ENCODE assay signal across 8 mouse cellular contexts in genomic region chr4:43040881-43041547, GRCm38 (mm10). TPM values are rescaled to one million over a fixed set of nuclear protein-coding genes. Genes with fewer than 3 reads are reported as not detected.
A peak's percentile ranks its signal among the peaks of the same experiment; 100 is the strongest.
DNase-seq lines count a peak whose midpoint lies in the region; ATAC-seq and TF ChIP-seq lines count a peak whose summit lies in the region.

No protein-coding gene starts in this region.

- no peaks in the 10 kb centered on the region for H3K9me3 ChIP-seq in lung, postnatal 0 days (ENCODE audit: low read length)
- H3K9me3 ChIP-seq in embryonic facial prominence, embryonic 15.5 days (replicated peaks) = no peaks in the 10 kb centered on the region
- H3K9me3 ChIP-seq in limb, embryonic 10.5 days (replicated peaks) = no peaks in the 10 kb centered on the region

- DNase-seq in lung, postnatal 0 days (ENCODE audit: low spot score) = no peak
- no peak for DNase-seq in lung, postnatal 36 days
- no peak for DNase-seq in limb, embryonic 10.5 days (ENCODE audit: low spot score)
- DNase-seq in splenic B cell, adult 2 months (ENCODE audit: low read depth, low spot score) = peak; percentile 11
- DNase-seq in thymus, postnatal 36 days = no peak
- DNase-seq in cerebellum, adult 9-10 months = no peak

- peaks cover 19% of the 10 kb centered on the region for H3K4me1 ChIP-seq in lung, postnatal 0 days (ENCODE audit: insufficient read depth, low read depth, low read length)
- H3K4me1 ChIP-seq in embryonic facial prominence, embryonic 15.5 days = peaks cover 32% of the 10 kb centered on the region
- H3K4me1 ChIP-seq in limb, embryonic 10.5 days = peaks cover 45% of the 10 kb centered on the region

- H3K36me3 ChIP-seq in lung, postnatal 0 days (ENCODE audit: insufficient read depth, low read length) = no peaks in the 10 kb centered on the region
- 0 out of 2 replicates have a peak, but pooled peaks cover 4% of the 10 kb centered on the region for H3K36me3 ChIP-seq in embryonic facial prominence, embryonic 15.5 days
- H3K36me3 ChIP-seq in limb, embryonic 10.5 days = peaks cover 7% of the 10 kb centered on the region
- no peaks in the 10 kb centered on the region for H3K36me3 ChIP-seq in splenic B cell, adult 2 months (ENCODE audit: control insufficient read depth, insufficient read depth, low read length, poor library complexity, severe bottlenecking)

- no peaks in the 10 kb centered on the region for H3K27me3 ChIP-seq in lung, postnatal 0 days (replicated peaks; ENCODE audit: insufficient read depth, low read length)
- H3K27me3 ChIP-seq in embryonic facial prominence, embryonic 15.5 days = no peaks in the 10 kb centered on the region
- 0 out of 2 replicates have a peak, but pooled peaks cover 3% of the 10 kb centered on the region for H3K27me3 ChIP-seq in limb, embryonic 10.5 days (ENCODE audit: low read depth, poor library complexity, severe bottlenecking)
- no peaks in the 10 kb centered on the region for H3K27me3 ChIP-seq in splenic B cell, adult 2 months (ENCODE audit: control insufficient read depth, insufficient read depth, low read length, poor library complexity, severe bottlenecking)

- H3K27ac ChIP-seq in lung, postnatal 0 days (ENCODE audit: low read length) = peak overlapping the region; percentile 57
- peak overlapping the region; percentile 48; the same call in 1 of the 2 replicates for H3K27ac ChIP-seq in embryonic facial prominence, embryonic 15.5 days (replicated peaks)
- peak overlapping the region; percentile 19; the same call in 1 of the 2 replicates for H3K27ac ChIP-seq in limb, embryonic 10.5 days

- ATAC-seq in lung, postnatal 0 days = no peak
- no peak for ATAC-seq in embryonic facial prominence, embryonic 15.5 days (ENCODE audit: insufficient number of reproducible peaks, low FRiP score, low TSS enrichment, low read depth)
- ATAC-seq in frontal cortex, adult (ENCODE audit: low TSS enrichment) = no peak

- TF ChIP-seq CTCF in lung, postnatal 0 days (IDR thresholded peaks at IDR 0.05) = no peak

- 65% methylated on average over 9 of the region's 9 CpGs for whole genome bisulfite sequencing in lung, postnatal 0 days
- 82% methylated on average over 9 of the region's 9 CpGs for WGBS in embryonic facial prominence, embryonic 15.5 days
- WGBS in limb, embryonic 10.5 days = 79% methylated on average over 9 of the region's 9 CpGs

- H3K9ac ChIP-seq in lung, postnatal 0 days (replicated peaks; ENCODE audit: low read depth) = no peak overlapping the region
- H3K9ac ChIP-seq in embryonic facial prominence, embryonic 15.5 days = no peak overlapping the region

- no peak overlapping the region for H3K4me2 ChIP-seq in lung, postnatal 0 days (replicated peaks; ENCODE audit: low read depth, low read length)
- no peak overlapping the region for H3K4me2 ChIP-seq in embryonic facial prominence, embryonic 15.5 days (replicated peaks)

- H3K4me3 ChIP-seq in lung, postnatal 0 days (ENCODE audit: low read depth, low read length) = no peak overlapping the region
- no peak overlapping the region for H3K4me3 ChIP-seq in embryonic facial prominence, embryonic 15.5 days (replicated peaks)
- 0 out of 2 replicates have a peak overlapping the region, but pooled peaks have one; percentile 72 for H3K4me3 ChIP-seq in limb, embryonic 10.5 days

- no peak for TF ChIP-seq EP300 in lung, postnatal 0 days (IDR thresholded peaks at IDR 0.05)

RNA-seq across cellular contexts. Expression of gene Fam214b, which starts 5.0 kb away (rescaled TPM):
- polyA plus RNA-seq in lung, postnatal 0 days (2015; fragmentation: Nextera tagmentation; extraction: Ambion mirVana) = 10.7 and 10.9 TPM in 2 replicates
- polyA plus RNA-seq in embryonic facial prominence, embryonic 15.5 days (2015; fragmentation: Nextera tagmentation; extraction: Ambion mirVana) = 16.9 and 17.2 TPM in 2 replicates
- polyA plus RNA-seq in limb, embryonic 10.5 days (2016; fragmentation: Nextera tagmentation; extraction: Ambion mirVana) = 6.6 and 8.5 TPM in 2 replicates

RNA-seq across cellular contexts. Expression of gene Stoml2, which starts 9.5 kb away (rescaled TPM):
- polyA plus RNA-seq in lung, postnatal 0 days (2015; fragmentation: Nextera tagmentation; extraction: Ambion mirVana) = 123 and 140 TPM in 2 replicates
- 294 and 307 TPM in 2 replicates for polyA plus RNA-seq in embryonic facial prominence, embryonic 15.5 days (2015; fragmentation: Nextera tagmentation; extraction: Ambion mirVana)
- polyA plus RNA-seq in limb, embryonic 10.5 days (2016; fragmentation: Nextera tagmentation; extraction: Ambion mirVana) = 484 and 538 TPM in 2 replicates

RNA-seq across cellular contexts. Expression of gene Pigo, which starts 15.4 kb away (rescaled TPM):
- 9.5 and 9.8 TPM in 2 replicates for polyA plus RNA-seq in lung, postnatal 0 days (2015; fragmentation: Nextera tagmentation; extraction: Ambion mirVana)
- 23.4 and 23.9 TPM in 2 replicates for polyA plus RNA-seq in embryonic facial prominence, embryonic 15.5 days (2015; fragmentation: Nextera tagmentation; extraction: Ambion mirVana)
- polyA plus RNA-seq in limb, embryonic 10.5 days (2016; fragmentation: Nextera tagmentation; extraction: Ambion mirVana) = 21.7 and 27.5 TPM in 2 replicates

RNA-seq across cellular contexts. Expression of gene Unc13b, which starts 17.7 kb away (rescaled TPM):
- 3.0 and 4.9 TPM in 2 replicates for polyA plus RNA-seq in lung, postnatal 0 days (2015; fragmentation: Nextera tagmentation; extraction: Ambion mirVana)
- polyA plus RNA-seq in embryonic facial prominence, embryonic 15.5 days (2015; fragmentation: Nextera tagmentation; extraction: Ambion mirVana) = 4.9 and 6.3 TPM in 2 replicates
- 0.92 and 2.1 TPM in 2 replicates for polyA plus RNA-seq in limb, embryonic 10.5 days (2016; fragmentation: Nextera tagmentation; extraction: Ambion mirVana)

RNA-seq across cellular contexts. Expression of gene Fancg, which starts 30.7 kb away (rescaled TPM):
- 6.4 and 7.9 TPM in 2 replicates for polyA plus RNA-seq in lung, postnatal 0 days (2015; fragmentation: Nextera tagmentation; extraction: Ambion mirVana)
- 19.8 and 22.3 TPM in 2 replicates for polyA plus RNA-seq in embryonic facial prominence, embryonic 15.5 days (2015; fragmentation: Nextera tagmentation; extraction: Ambion mirVana)
- 25.5 and 26.8 TPM in 2 replicates for polyA plus RNA-seq in limb, embryonic 10.5 days (2016; fragmentation: Nextera tagmentation; extraction: Ambion mirVana)
